Mouse (Mus musculus) B cell, adult 2 months (primary cell): ENCODE data around the gene Pdcd4.

Source experiments
- DNase-seq, 2 experiments: peaks; one replicate each; pipeline ENCODE4 v3.0.0; 2022

The Pdcd4 gene

GRCm38 (mm10) chr19:53872994-53873713 lies 18.9 kb upstream of the Pdcd4 start:
- DNase-seq = no peak

GRCm38 (mm10) chr19:53875246-53875645 lies 16.8 kb upstream of the Pdcd4 start:
- DNase-seq = no peak

- DNase-seq = no peak
Observed at GRCm38 (mm10) chr19:53877779-53878178, 14.3 kb upstream of the Pdcd4 start.

GRCm38 (mm10) chr19:53880460-53880859 lies 11.6 kb upstream of the Pdcd4 start:
- no peak for DNase-seq

- no peak for DNase-seq
Observed at GRCm38 (mm10) chr19:53881786-53882185, 10.2 kb upstream of the Pdcd4 start.

GRCm38 (mm10) chr19:53885450-53885849 lies 6.6 kb upstream of the Pdcd4 start:
- DNase-seq = no peak

GRCm38 (mm10) chr19:53886576-53887370 lies 5.3 kb upstream of the Pdcd4 start:
- DNase-seq = no peak

- no peak for DNase-seq
Observed at GRCm38 (mm10) chr19:53887822-53888221, 4.2 kb upstream of the Pdcd4 start.

- DNase-seq = no peak
Observed at GRCm38 (mm10) chr19:53888331-53888730, 3.7 kb upstream of the Pdcd4 start.

GRCm38 (mm10) chr19:53889555-53889954 lies 2.5 kb upstream of the Pdcd4 start:
- DNase-seq = peak in 1 of 2 experiments; percentile 23

GRCm38 (mm10) chr19:53890274-53890673 lies 1.8 kb upstream of the Pdcd4 start:
- no peak for DNase-seq

- peak; percentile 70 to 74 for DNase-seq
Observed at GRCm38 (mm10) chr19:53890781-53891251, 1.2 kb upstream of the Pdcd4 start.

- DNase-seq = no peak
Observed at GRCm38 (mm10) chr19:53891569-53891968, 462 bp upstream of the Pdcd4 start.

GRCm38 (mm10) chr19:53892838-53893359 lies 868 bp downstream of the Pdcd4 start:
- DNase-seq = no peak

- DNase-seq = peak; percentile 64 to 69
Observed at GRCm38 (mm10) chr19:53893711-53894171, 1.7 kb downstream of the Pdcd4 start.

- no peak for DNase-seq
Observed at GRCm38 (mm10) chr19:53894538-53895121, 2.6 kb downstream of the Pdcd4 start.

- no peak for DNase-seq
Observed at GRCm38 (mm10) chr19:53898046-53898445, 6.0 kb downstream of the Pdcd4 start.

GRCm38 (mm10) chr19:53898498-53898897 lies 6.5 kb downstream of the Pdcd4 start:
- DNase-seq = no peak

GRCm38 (mm10) chr19:53898970-53899900 lies 7.2 kb downstream of the Pdcd4 start:
- no peak for DNase-seq

GRCm38 (mm10) chr19:53899941-53900610 lies 8.0 kb downstream of the Pdcd4 start:
- peak; percentile 64 to 66 for DNase-seq

GRCm38 (mm10) chr19:53901931-53902738 lies 10.1 kb downstream of the Pdcd4 start:
- peak in 1 of 2 experiments; percentile 21 for DNase-seq
